Mouse (Mus musculus): ENCODE results near the gene Mctp2.

GRCm38 (mm10) chr7:72293784-72294538, 12.4 kb downstream of the Mctp2 start:
- no peak for TF ChIP-seq CTCF (IDR thresholded peaks at IDR 0.05; ENCODE audit: borderline replicate concordance, insufficient read depth, low read depth, low read length)
- no peak for TF ChIP-seq POLR2A (IDR thresholded peaks at IDR 0.05; ENCODE audit: borderline replicate concordance, insufficient read depth, low read length)
